ENCODE assay signal across 22 mouse cellular contexts in genomic region chr8:81483834-81484233, GRCm38 (mm10).
"Had no signal": no experiment of that assay in that cellular context is flagged by ENCODE, and none has a peak within 500 bp of the region (broad histone marks: within the 10 kb centered on the region; RNA-seq: fewer than 3 reads in every experiment).

No protein-coding gene starts in this region.

- DNase-seq: kidney, adult 2 months; kidney, postnatal 10 days; kidney, postnatal 36 days; layer of hippocampus, adult 9-11 months; left cerebral cortex, postnatal 4 days; liver, postnatal 0 days; lung, postnatal 14 days; lung, postnatal 4 days; midbrain, embryonic 14.5 days; retina, postnatal 1 day; right cerebral cortex, postnatal 25 days; spleen, adult 18-20 months; thymus, adult 18-20 months; thymus, postnatal 36 days had no signal

- H3K27ac ChIP-seq: limb, embryonic 12.5 days; limb, embryonic 15.5 days; liver, embryonic 14.5 days; neural tube, embryonic 13.5 days had no signal

- H3K4me3 ChIP-seq: limb, embryonic 12.5 days; limb, embryonic 15.5 days; myocyte; neural tube, embryonic 13.5 days had no signal

- H3K4me1 ChIP-seq: limb, embryonic 12.5 days; limb, embryonic 15.5 days; neural tube, embryonic 13.5 days had no signal

- ATAC-seq: intestine, embryonic 16.5 days; liver, postnatal 0 days had no signal

- H3K9me3 ChIP-seq: limb, embryonic 12.5 days; limb, embryonic 15.5 days; neural tube, embryonic 13.5 days had no signal

- H3K4me2 ChIP-seq: limb, embryonic 12.5 days; limb, embryonic 15.5 days; liver, embryonic 11.5 days; midbrain, embryonic 11.5 days; neural tube, embryonic 13.5 days had no signal

- H3K27me3 ChIP-seq: limb, embryonic 12.5 days; limb, embryonic 15.5 days; neural tube, embryonic 13.5 days had no signal

- H3K9ac ChIP-seq: limb, embryonic 12.5 days; limb, embryonic 15.5 days; liver, embryonic 14.5 days; liver, postnatal 0 days; neural tube, embryonic 13.5 days had no signal

- H3K36me3 ChIP-seq: limb, embryonic 12.5 days; limb, embryonic 15.5 days; neural tube, embryonic 13.5 days had no signal
